Mouse (Mus musculus): Measurements from ENCODE around the gene Rpl23a.
A peak's percentile ranks its signal among the peaks of the same experiment; 100 is the strongest.
"Not testable (repeated sequence)": the region's sequence is repeated elsewhere in the genome, so short reads cannot be mapped to it uniquely, and the experiment has no call there.

The Rpl23a gene

DNA sequence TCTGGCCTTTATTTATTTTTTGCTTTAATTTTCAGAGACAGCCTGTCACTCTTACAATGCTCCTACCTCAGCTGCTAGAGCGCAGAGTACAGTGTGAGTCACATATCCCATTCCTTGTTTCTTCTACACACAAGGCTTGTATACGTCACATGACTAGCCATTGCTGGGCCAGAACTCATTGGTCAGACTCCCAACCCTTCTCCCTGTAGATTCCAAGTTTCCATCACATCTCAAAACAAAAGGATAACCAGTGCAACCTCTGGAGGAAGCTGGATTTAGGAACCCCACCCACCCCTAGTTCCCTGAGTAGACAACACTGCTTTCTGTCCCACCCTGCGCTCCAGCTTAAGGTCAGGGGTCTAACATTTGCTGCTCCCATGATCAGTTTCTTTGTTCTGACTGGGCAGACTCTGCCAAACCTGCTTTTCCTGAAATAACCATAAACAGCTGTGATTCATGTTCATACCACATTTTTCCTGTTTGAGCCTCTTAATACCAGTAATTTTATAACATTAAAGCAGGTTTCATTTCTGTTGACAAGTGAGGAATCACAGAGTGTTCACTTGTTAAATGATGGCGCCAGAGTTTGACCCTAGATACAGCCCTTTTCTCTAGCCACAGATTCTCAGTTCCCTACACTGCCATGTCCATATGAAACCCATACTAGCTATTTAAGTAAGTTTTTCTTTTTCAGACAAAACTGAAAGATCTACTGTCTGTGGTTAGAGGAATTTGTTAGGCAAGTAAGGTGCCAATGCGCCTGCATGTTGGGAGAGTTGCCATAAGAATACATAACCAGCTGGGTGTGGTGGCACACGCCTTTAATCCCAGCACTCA is 36.5 kb downstream of the Rpl23a start:
- DNase-seq (ENCODE audit: low read depth) = no peak

GRCm38 (mm10) chr11:78146168-78146567 is 37.2 kb downstream of the Rpl23a start:
- DNase-seq (ENCODE audit: low read depth) = no peak

DNA sequence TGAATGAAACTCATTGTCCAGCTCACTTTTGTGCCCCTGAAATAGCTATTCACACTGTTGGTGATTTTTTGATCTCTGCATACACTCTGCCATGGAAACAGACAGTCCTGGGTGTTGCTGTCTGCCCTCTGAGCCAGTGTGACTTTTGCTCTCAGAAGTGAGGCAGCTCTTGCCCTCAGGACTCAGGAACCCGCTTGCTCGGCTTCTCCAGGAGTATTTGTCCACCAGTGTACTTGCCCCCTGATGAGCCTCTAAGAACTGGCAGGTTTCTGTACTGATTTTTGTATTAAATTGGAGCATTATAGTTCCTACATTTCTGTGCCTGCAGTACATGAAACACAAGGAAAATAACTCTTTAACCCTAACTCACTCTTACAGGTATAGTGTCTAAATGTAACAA is 39.9 kb downstream of the Rpl23a start:
- DNase-seq (ENCODE audit: low read depth) = no peak

DNA sequence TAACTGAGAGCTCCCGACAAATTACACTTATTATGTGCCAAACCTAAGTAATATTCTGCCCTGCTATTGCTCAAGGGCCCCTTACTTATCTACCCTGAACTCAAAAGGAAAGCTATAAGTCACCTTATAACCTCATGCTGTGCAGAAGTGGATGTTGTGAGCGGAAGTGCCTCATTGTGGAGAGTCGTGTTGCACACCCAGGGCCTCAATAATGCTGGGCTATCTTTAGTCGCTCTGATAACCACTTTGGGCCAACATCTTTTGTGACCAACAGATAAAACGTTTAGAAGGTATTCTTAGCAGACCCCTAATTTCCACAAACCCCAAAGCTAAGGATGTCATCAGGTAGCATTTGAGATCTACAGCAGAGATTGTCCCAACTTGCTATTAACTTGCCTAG is 42.7 kb downstream of the Rpl23a start:
- DNase-seq (ENCODE audit: low read depth) = peak; percentile 39

DNA sequence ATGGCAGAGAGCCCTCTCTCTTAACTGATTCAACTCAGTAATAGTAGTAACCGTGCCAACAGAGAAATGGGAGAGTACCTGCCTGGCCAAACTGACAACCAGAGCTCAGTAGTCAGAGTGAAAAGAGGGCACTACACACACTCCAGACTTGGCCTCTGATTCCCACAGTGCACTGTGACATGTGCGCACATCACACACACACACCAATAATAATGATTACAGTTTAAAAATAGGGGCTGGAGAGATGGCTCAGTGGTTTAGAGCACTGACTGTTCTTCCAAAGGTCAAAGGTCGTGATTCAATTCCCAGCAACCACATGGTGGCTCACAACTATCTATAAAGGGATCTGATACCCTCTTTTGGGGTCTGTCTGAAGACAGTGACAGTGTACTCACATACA is 45.4 kb downstream of the Rpl23a start:
- DNase-seq (ENCODE audit: low read depth) = no peak

DNA sequence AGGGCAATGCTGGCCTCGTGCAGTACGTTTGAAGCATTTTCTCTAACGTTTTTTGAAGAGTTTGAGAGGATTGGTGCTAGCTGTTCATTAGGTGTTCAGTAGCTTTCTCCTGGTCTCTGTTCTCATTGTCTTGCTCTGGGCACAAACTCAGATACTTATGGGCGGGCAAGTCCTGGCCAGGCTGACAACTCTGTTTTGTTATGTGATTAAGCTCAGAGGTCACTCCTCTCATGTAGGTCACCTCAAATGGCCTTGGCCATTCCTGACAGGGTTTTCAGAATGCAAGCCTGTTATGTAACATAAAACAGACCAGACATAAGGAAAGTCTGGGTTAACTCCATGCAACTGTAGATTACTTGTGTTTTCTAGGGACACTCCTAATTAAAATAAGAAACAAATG is 45.8 kb downstream of the Rpl23a start:
- DNase-seq (ENCODE audit: low read depth) = no peak

- no peak for DNase-seq (ENCODE audit: low read depth)
These were observed 47.3 kb downstream of the Rpl23a start for GRCm38 (mm10) chr11:78136132-78136531.

- not testable (repeated sequence) for DNase-seq (ENCODE audit: low read depth)
These were observed 48.1 kb downstream of the Rpl23a start for GRCm38 (mm10) chr11:78135314-78135713.

DNA sequence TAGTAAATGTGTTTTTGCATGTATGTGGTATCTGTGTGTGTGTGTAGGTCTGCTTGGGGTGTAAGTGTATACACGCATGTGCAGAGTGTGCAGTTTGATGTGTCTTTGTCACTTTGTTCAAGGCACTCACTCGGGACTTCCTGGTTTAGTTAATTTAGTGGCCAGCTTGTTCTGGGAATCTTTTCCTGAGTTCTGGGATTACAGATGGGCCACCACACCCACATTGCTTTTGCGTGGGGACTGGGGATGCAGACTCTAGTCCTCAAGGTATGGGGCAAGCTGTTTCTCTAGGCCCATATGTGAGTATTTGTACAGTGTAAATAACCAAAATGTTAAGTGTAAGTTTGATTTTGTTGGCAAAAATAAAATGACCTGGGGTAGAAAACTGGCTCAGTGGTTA is 49.0 kb downstream of the Rpl23a start:
- DNase-seq (ENCODE audit: low read depth) = no peak

DNA sequence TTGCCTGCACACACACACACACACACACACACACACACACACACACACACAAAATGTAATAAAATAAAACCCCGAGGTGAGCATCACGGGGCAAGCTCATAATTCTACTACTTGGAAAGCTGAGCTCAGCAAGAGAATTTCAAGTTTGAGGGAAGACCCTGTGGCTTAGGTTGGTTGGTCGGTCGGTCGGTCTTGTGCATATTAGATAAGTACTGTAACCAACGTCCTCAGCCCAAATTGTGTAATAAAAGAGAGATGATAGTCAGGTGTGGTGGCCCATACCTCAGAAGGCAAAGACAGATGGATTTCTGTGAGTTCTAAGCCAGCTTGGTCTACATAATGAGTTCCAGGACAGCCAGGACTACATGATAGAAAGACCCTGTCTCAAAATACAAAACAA is 49.5 kb downstream of the Rpl23a start:
- no peak for DNase-seq (ENCODE audit: low read depth)
